Mouse (Mus musculus) small intestine, adult 2 months (tissue): ENCODE results near the gene Mgat4a.

Experiments
- CTCF ChIP-seq: fragments of 200-500 bp; IDR thresholded peaks from 2 replicates; pipeline ENCODE4 v1.5.1; 2012; ENCODE audit warnings: low read depth, mild to moderate bottlenecking, control low read depth, inconsistent platforms, low read length, moderate library complexity, mixed read lengths; ENCODE audit not compliant: insufficient replicate concordance, insufficient read length; ENCODE audit errors: extremely low read depth
- POLR2A ChIP-seq: fragments of 200-500 bp; IDR thresholded peaks from 2 replicates; pipeline ENCODE4 v1.6.1; 2012; ENCODE audit warnings: low read depth, mild to moderate bottlenecking, control low read depth, inconsistent platforms, low read length, moderate library complexity

DNA sequence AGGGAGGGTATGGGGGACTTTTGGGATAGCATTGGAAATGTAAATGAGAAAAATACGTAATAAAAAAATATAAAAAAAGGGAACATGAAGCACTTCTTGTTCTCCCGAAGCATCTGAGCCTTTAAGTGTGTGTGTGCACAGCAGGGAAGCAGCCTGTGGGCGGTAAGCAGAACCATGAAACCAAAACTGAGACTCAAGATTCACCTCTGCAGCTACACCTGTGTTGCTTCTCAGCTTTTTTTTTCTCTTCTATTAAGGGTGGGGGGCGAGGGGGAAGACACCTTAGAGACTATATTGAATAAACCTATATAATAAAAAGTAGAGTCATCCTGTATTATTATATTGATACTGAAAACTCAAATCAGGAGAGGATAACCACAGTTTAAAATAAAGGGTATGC is 73.0 kb downstream of the Mgat4a start:
- TF ChIP-seq CTCF (no peak), POLR2A (no peak)
